Mouse (Mus musculus) liver, embryonic 14.5 days (tissue): ENCODE results near the gene Irf4. TPM values are rescaled to one million over a fixed set of nuclear protein-coding genes. Genes with fewer than 3 reads are reported as not detected.

Source experiments
- ATAC-seq: fragments of 200-750 bp; cut with Nextera tagmentation; 2 replicates; pipeline ENCODE4 v1.8.0; 2017; ENCODE audit warnings: moderate number of reproducible peaks, mild to moderate bottlenecking, moderate library complexity; ENCODE audit not compliant: insufficient read depth
- DNase-seq, 3 experiments: peaks; one replicate each; pipeline ENCODE4 v3.0.0-alpha.2; 2012 to 2013; ENCODE audit warnings: low read depth in 3 of 3, low spot score in 3 of 3
- H3K27ac ChIP-seq: fragments of 300-500 bp; sonication (generic); 2 replicates; pipeline ENCODE4 v1.5.1; 2014; ENCODE audit warnings: moderate library complexity, mild to moderate bottlenecking, control low read depth, inconsistent platforms
- H3K27me3 ChIP-seq: fragments of 300-500 bp; sonication (generic); 2 replicates; pipeline ENCODE4 v1.6.1; 2014; ENCODE audit warnings: mild to moderate bottlenecking, low read length, moderate library complexity; ENCODE audit not compliant: control insufficient read depth, insufficient read depth
- H3K36me3 ChIP-seq: fragments of 300-500 bp; sonication (generic); replicated peaks from 2 replicates; pipeline ENCODE4 v1.6.1; 2014; ENCODE audit warnings: low read depth; ENCODE audit not compliant: control insufficient read depth, insufficient read depth
- H3K4me1 ChIP-seq, 2 experiments: fragments of 200-500 bp in 1 of 2; fragments of 300-500 bp in 1 of 2; sonication (generic) in 1 of 2; replicated peaks; 2 replicates each; pipeline ENCODE4 v1.6.1; 2012 to 2014; ENCODE audit warnings: antibody characterized with exemption in 1 of 2, inconsistent platforms in 1 of 2, low read length in 1 of 2; ENCODE audit not compliant: control insufficient read depth in 2 of 2, insufficient read depth in 2 of 2
- H3K4me2 ChIP-seq: fragments of 300-500 bp; sonication (generic); 2 replicates; pipeline ENCODE4 v1.6.1; 2014; ENCODE audit warnings: low read depth, mild to moderate bottlenecking, control low read depth, moderate library complexity
- H3K4me3 ChIP-seq, 2 experiments: fragments of 200-500 bp in 1 of 2; fragments of 300-500 bp in 1 of 2; sonication (generic) in 1 of 2; 2 replicates each; pipeline ENCODE4 v1.5.1; 2012 to 2014; ENCODE audit warnings: low read depth in 2 of 2, low read length in 2 of 2, mild to moderate bottlenecking in 2 of 2, control low read depth in 1 of 2, inconsistent platforms in 1 of 2, moderate library complexity in 1 of 2; ENCODE audit not compliant: insufficient read depth in 1 of 2
- H3K9ac ChIP-seq: fragments of 300-500 bp; sonication (generic); replicated peaks from 2 replicates; pipeline ENCODE4 v1.6.1; 2014; ENCODE audit warnings: mild to moderate bottlenecking, control low read depth, moderate library complexity
- H3K9me3 ChIP-seq: fragments of 300-500 bp; sonication (generic); 2 replicates; pipeline ENCODE4 v1.6.1; 2016; ENCODE audit warnings: low read length, mixed read lengths; ENCODE audit not compliant: control insufficient read depth
- CTCF ChIP-seq: IDR thresholded peaks from 2 replicates; pipeline ENCODE4 v1.5.1; 2016; ENCODE audit warnings: antibody characterized with exemption, low read depth, control low read depth
- EP300 ChIP-seq: IDR thresholded peaks from 2 replicates; pipeline ENCODE4 v1.6.1; 2016; ENCODE audit warnings: antibody characterized with exemption, low read depth
- WGBS: fragments of 180-500 bp; shearing (Covaris S2); extraction: QIAGEN DNeasy Blood & Tissue Kit; methylation state at CpG from one replicate; pipeline ENCODE4 v1.1.7; 2014; ENCODE audit not compliant: insufficient replicate concordance; 5-methylcytosine and 5-hydroxymethylcytosine counted together
- polyA plus RNA-seq, 2 experiments: library from polyadenylated mRNA; depleted of rRNA in 1 of 2; stranded (reverse) in 1 of 2; unstranded in 1 of 2; fragments of >200 nt; fragmentation: Nextera tagmentation in 1 of 2; extraction: Ambion mirVana in 1 of 2; gene quantifications; 2 replicates each; pipeline versions ENCODE4 v1.2.1 to v1.2.3; 2012 to 2014

Gene Irf4
- polyA plus RNA-seq, 2 experiments = 0.08 to 0.11 TPM

- Histone ChIP-seq H3K9ac (no peak overlapping the region), H3K9me3 (no peaks in the 10 kb centered on the region), H3K27me3 (no peaks in the 10 kb centered on the region), H3K4me3 (no peak overlapping the region), H3K4me2 (no peak overlapping the region), H3K4me1 (no peaks in the 10 kb centered on the region), H3K36me3 (no peaks in the 10 kb centered on the region), H3K27ac (no peak overlapping the region)
- TF ChIP-seq EP300 (no peak), CTCF (no peak)
- WGBS = 73% methylated on average over 4 of the region's 4 CpGs
- ATAC-seq (no peak), DNase-seq (no peak)
Measured at GRCm38 (mm10) chr13:30795960-30796359, 46.9 kb downstream of the Irf4 start.

GRCm38 (mm10) chr13:30801886-30802285 lies 52.9 kb downstream of the Irf4 start:
- H3K36me3 ChIP-seq = no peaks in the 10 kb centered on the region
- no peak for DNase-seq
- H3K27me3 ChIP-seq = no peaks in the 10 kb centered on the region
- 66% methylated on average over 4 of the region's 4 CpGs for WGBS
- no peak overlapping the region for H3K9ac ChIP-seq
- H3K9me3 ChIP-seq = no peaks in the 10 kb centered on the region
- no peak for ATAC-seq
- H3K4me1 ChIP-seq = no peaks in the 10 kb centered on the region
- no peak overlapping the region for H3K27ac ChIP-seq
- H3K4me3 ChIP-seq = no peak overlapping the region
- TF ChIP-seq EP300 (no peak), CTCF (no peak)
- no peak overlapping the region for H3K4me2 ChIP-seq

GRCm38 (mm10) chr13:30802336-30802955 lies 53.4 kb downstream of the Irf4 start:
- no peaks in the 10 kb centered on the region for H3K9me3 ChIP-seq
- no peak for TF ChIP-seq CTCF
- TF ChIP-seq EP300 = no peak
- no peak overlapping the region for H3K4me2 ChIP-seq
- no peaks in the 10 kb centered on the region for H3K4me1 ChIP-seq
- WGBS = 84% methylated on average over 5 of the region's 5 CpGs
- no peaks in the 10 kb centered on the region for H3K27me3 ChIP-seq
- DNase-seq (no peak), ATAC-seq (no peak)
- no peak overlapping the region for H3K4me3 ChIP-seq
- H3K9ac ChIP-seq = no peak overlapping the region
- H3K36me3 ChIP-seq = no peaks in the 10 kb centered on the region
- no peak overlapping the region for H3K27ac ChIP-seq

- H3K9ac ChIP-seq = no peak overlapping the region
- H3K36me3 ChIP-seq = no peaks in the 10 kb centered on the region
- ATAC-seq = no peak
- no peak overlapping the region for H3K27ac ChIP-seq
- no peaks in the 10 kb centered on the region for H3K4me1 ChIP-seq
- no peak for DNase-seq
- TF ChIP-seq CTCF (no peak), EP300 (no peak)
- 74% methylated on average over 7 of the region's 7 CpGs for WGBS
- H3K9me3 ChIP-seq = no peaks in the 10 kb centered on the region
- no peak overlapping the region for H3K4me2 ChIP-seq
- H3K4me3 ChIP-seq = no peak overlapping the region
- no peaks in the 10 kb centered on the region for H3K27me3 ChIP-seq
Measured at GRCm38 (mm10) chr13:30809240-30809639, 60.2 kb downstream of the Irf4 start.

- TF ChIP-seq CTCF = no peak
- TF ChIP-seq EP300 = no peak
- Histone ChIP-seq H3K9me3 (no peaks in the 10 kb centered on the region), H3K4me2 (no peak overlapping the region), H3K27me3 (no peaks in the 10 kb centered on the region), H3K36me3 (no peaks in the 10 kb centered on the region), H3K4me3 (no peak overlapping the region), H3K9ac (no peak overlapping the region), H3K27ac (no peak overlapping the region), H3K4me1 (no peaks in the 10 kb centered on the region)
- WGBS = 34% methylated on average over 5 of the region's 5 CpGs
- ATAC-seq = no peak
- no peak for DNase-seq
Measured at GRCm38 (mm10) chr13:30813464-30813863, 64.4 kb downstream of the Irf4 start.
